Mouse (Mus musculus) stomach, embryonic 14.5 days (tissue): Measurements from ENCODE around the gene Tdo2. TPM values are rescaled to one million over a fixed set of nuclear protein-coding genes. Genes with fewer than 3 reads are reported as not detected.
A peak's percentile ranks its signal among the peaks of the same experiment; 100 is the strongest.

ENCODE experiments used
- ATAC-seq: fragments of 200-750 bp; cut with Nextera tagmentation; 2 replicates; pipeline ENCODE4 v1.8.0; 2017; ENCODE audit warnings: low read depth, moderate TSS enrichment; ENCODE audit not compliant: insufficient number of reproducible peaks, insufficient read depth, low FRiP score
- H3K27ac ChIP-seq: fragments of 300-500 bp; sonication (generic); 2 replicates; pipeline ENCODE4 v1.5.1; 2014; ENCODE audit warnings: mild to moderate bottlenecking, low read length, moderate library complexity, mixed read lengths
- H3K27me3 ChIP-seq: fragments of 300-500 bp; sonication (generic); 2 replicates; pipeline ENCODE4 v1.6.1; 2014; ENCODE audit warnings: low read length, control low read depth, mixed read lengths; ENCODE audit not compliant: control insufficient read depth, insufficient read depth
- H3K36me3 ChIP-seq: fragments of 300-500 bp; sonication (generic); 2 replicates; pipeline ENCODE4 v1.6.1; 2014; ENCODE audit warnings: mild to moderate bottlenecking, control low read depth, low read length, moderate library complexity, mixed read lengths; ENCODE audit not compliant: control insufficient read depth, insufficient read depth
- H3K4me1 ChIP-seq: fragments of 300-500 bp; sonication (generic); 2 replicates; pipeline ENCODE4 v1.6.1; 2014; ENCODE audit warnings: low read length, control low read depth, mixed read lengths; ENCODE audit not compliant: control insufficient read depth, insufficient read depth
- H3K4me2 ChIP-seq: fragments of 300-500 bp; sonication (generic); replicated peaks from 2 replicates; pipeline ENCODE4 v1.6.1; 2014; ENCODE audit warnings: low read depth, low read length, control low read depth
- H3K4me3 ChIP-seq: fragments of 300-500 bp; sonication (generic); 2 replicates; pipeline ENCODE4 v1.5.1; 2014; ENCODE audit warnings: low read depth, low read length, control low read depth
- H3K9ac ChIP-seq: fragments of 300-500 bp; sonication (generic); replicated peaks from 2 replicates; pipeline ENCODE4 v1.6.1; 2014; ENCODE audit warnings: low read depth, mild to moderate bottlenecking, control low read depth, low read length, moderate library complexity, mixed read lengths
- H3K9me3 ChIP-seq: fragments of 300-500 bp; sonication (generic); 2 replicates; pipeline ENCODE4 v1.6.1; 2016; ENCODE audit warnings: low read depth, low read length, control low read depth; ENCODE audit not compliant: control insufficient read depth
- WGBS: fragments of 180-500 bp; shearing (Covaris S2); extraction: QIAGEN DNeasy Blood & Tissue Kit; methylation state at CpG from one replicate; pipeline ENCODE4 v1.1.7; 2014; 5-methylcytosine and 5-hydroxymethylcytosine counted together
- polyA plus RNA-seq: library from polyadenylated mRNA; unstranded; fragments of >200 nt; fragmentation: Nextera tagmentation; extraction: Ambion mirVana; gene quantifications from 2 replicates; pipeline ENCODE4 v1.2.1, GENCODE M21; 2014

Tdo2 gene
- polyA plus RNA-seq, 1 experiment from 2014 or later: 1.0 TPM

DNA sequence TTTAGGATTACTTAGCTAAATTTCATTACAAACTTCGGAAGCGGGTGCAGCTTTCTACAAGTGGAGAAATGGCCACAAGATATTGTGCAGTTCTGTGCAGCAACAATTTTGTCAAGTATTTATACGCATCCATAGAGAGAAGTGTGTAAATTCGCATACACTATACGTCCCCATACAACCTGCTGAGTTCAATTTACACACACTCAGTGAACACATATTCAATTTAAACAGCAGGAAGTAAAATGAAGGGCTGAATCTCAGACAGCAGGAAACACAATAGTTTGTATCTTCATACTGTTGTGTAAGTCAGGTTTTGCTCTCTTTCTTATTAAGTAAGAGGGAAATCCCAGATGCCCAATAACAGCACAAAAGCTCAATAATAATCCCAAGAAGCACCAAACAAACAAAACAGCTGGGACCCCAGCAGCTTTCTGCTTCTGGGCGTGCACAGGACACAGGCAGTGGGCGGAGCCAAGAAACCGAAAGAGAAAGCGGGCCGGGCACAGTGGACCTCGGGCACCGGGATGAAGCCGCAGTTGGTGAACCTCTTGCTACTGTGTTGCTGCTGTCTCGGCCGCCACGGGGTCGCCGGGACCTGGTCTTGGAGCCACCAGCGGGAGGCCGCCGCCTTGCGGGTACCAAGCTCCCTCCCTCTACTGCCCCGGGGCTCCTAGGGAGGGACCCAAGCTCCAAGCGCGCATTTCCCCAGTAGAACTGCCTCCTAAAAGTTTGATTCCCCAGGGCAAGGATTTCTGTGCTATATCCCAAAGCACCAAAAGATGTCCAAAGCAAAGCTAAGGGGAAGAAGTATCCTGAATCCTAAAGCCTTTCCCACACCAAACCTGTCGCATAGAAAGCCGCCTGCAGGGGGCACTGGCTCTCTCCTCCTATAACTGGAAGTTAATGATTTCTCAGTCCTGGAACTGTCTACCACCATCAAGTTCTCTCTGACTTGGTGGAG is 43.6 kb downstream of the Tdo2 start, which contains the start of gene Ctso:
Gene Ctso, plus strand, starts transcription at position 461 of the 961 bp plus-strand sequence.
- H3K27ac ChIP-seq: peak within 1 kb of the TSS; percentile 83
- peak within 1 kb of the TSS; percentile 70 for H3K4me3 ChIP-seq
- 14% methylated on average over 27 of the region's 27 CpGs for WGBS
- H3K36me3 ChIP-seq: no peaks in the 10 kb centered on the region
- H3K9ac ChIP-seq: peak within 1 kb of the TSS; percentile 64
- H3K4me1 ChIP-seq: no peaks in the 10 kb centered on the region
- peak within 1 kb of the TSS; percentile 15; the same call in 1 of the 2 replicates for H3K4me2 ChIP-seq
- H3K27me3 ChIP-seq: no peaks in the 10 kb centered on the region
- H3K9me3 ChIP-seq: no peaks in the 10 kb centered on the region
- peak; percentile 87; the same call in 1 of the 2 replicates for ATAC-seq

DNA sequence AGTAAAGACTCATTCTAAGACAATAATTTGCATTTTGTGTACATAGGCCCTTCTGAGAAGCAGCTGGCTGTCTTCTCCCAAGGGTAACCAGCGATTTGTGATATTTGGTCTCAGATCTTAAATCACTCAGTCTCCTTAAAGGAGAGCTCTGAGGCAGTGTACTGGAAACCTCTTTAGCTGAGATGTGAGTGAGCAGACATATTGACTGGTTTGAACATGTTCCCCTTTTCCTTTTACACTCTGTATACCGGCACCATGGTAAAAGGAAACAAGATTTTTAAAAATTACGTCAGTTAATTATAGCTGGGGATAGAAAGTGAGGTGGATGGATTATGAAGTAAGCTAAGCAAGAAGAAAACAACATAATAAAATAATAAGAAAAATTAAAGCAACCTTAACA is 44.3 kb downstream of the Tdo2 start:
- Histone ChIP-seq H3K4me2 (no peak overlapping the region), H3K9ac (no peak overlapping the region), H3K9me3 (no peaks in the 10 kb centered on the region), H3K36me3 (no peaks in the 10 kb centered on the region), H3K27me3 (no peaks in the 10 kb centered on the region), H3K4me3 (no peak overlapping the region), H3K4me1 (no peaks in the 10 kb centered on the region), H3K27ac (no peak overlapping the region)
- WGBS: 75% methylated on average over 3 of the region's 3 CpGs
- no peak for ATAC-seq

DNA sequence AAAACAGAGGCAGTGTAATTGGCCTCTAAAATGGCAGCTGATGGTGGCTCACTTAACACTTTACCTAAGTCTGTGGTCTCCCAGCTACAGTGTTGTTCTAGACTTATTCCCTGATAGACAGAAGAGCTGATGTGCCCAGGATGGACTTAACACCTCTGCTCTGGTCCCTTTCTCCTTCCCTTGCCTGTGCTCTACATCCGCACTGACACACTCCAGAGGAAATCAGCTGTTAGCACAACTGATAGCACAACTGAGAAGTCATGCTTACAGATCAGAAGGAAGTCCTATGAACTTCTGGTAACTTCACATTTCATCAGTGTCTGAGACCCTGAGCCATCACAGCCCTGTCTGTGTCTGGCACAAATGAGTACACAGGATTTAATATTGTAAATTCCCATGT is 46.9 kb downstream of the Tdo2 start:
- no peaks in the 10 kb centered on the region for H3K27me3 ChIP-seq
- WGBS: 79% methylated on average over 1 of the region's 1 CpGs
- ATAC-seq: no peak

DNA sequence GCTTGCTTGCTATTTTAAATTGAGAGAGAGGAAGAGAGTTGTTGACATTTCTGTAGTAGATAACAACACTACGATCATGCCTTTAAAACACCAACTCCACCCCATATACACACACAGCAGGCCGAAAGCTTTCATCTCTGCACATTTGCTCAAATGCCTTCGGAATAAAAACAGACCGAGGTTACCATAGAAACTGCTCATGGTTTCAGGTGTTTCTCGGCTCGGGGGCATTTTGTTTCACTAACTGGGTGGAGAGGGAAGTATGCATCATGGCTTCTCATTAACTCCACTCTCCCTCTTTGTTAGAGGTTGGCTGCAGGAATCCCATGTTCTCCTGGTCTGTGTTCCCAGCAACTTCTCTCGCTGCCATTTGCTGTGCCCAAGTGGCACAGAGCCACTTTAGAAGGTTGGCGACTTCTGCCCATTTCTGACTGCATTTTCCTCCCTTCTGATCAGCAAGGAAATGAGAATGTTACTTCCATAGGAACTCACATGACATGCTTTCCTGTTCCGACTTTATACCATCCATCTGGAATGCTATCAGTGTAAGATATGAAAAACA is 49.2 kb downstream of the Tdo2 start:
- no peak overlapping the region for H3K9ac ChIP-seq
- H3K4me2 ChIP-seq: no peak overlapping the region
- no peak for ATAC-seq
- no peaks in the 10 kb centered on the region for H3K27me3 ChIP-seq
- 46% methylated on average over 9 of the region's 9 CpGs for WGBS
- H3K4me1 ChIP-seq: peaks cover 2% of the 10 kb centered on the region; the same call in 1 of the 2 replicates
- no peaks in the 10 kb centered on the region for H3K9me3 ChIP-seq
- no peak overlapping the region for H3K4me3 ChIP-seq
- no peaks in the 10 kb centered on the region for H3K36me3 ChIP-seq
- H3K27ac ChIP-seq: no peak overlapping the region

More for the DNA sequence above, 46.9 kb downstream of the Tdo2 start:
- Histone ChIP-seq H3K4me1 (peaks cover 2% of the 10 kb centered on the region; the same call in 1 of the 2 replicates), H3K9ac (no peak overlapping the region), H3K4me2 (no peak overlapping the region), H3K4me3 (no peak overlapping the region), H3K9me3 (no peaks in the 10 kb centered on the region), H3K36me3 (no peaks in the 10 kb centered on the region), H3K27ac (no peak overlapping the region)

DNA sequence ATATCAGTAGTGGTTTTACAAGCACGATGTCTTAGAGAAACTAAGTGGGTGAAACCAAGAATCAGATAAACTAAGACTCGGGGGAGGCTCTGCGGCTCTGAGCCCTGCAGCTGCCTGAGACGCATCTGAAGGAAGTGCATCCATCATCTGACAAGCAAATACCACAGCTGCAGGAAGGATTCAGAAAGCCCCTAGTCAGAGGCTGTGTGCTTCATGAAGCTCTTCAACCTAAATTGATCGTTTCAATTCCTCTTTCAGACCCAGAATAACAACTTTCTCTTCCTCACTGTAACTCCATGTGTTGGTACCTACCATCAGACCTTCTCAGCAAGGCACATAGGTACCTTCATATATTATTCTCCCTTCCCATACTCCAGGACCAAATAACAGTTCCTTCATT is 50.1 kb downstream of the Tdo2 start:
- Histone ChIP-seq H3K27ac (no peak overlapping the region), H3K4me2 (no peak overlapping the region), H3K36me3 (no peaks in the 10 kb centered on the region), H3K9me3 (no peaks in the 10 kb centered on the region), H3K4me3 (no peak overlapping the region), H3K9ac (no peak overlapping the region), H3K27me3 (no peaks in the 10 kb centered on the region), H3K4me1 (peaks cover 2% of the 10 kb centered on the region; the same call in 1 of the 2 replicates)
- ATAC-seq: no peak
- 11% methylated on average over 5 of the region's 5 CpGs for WGBS

DNA sequence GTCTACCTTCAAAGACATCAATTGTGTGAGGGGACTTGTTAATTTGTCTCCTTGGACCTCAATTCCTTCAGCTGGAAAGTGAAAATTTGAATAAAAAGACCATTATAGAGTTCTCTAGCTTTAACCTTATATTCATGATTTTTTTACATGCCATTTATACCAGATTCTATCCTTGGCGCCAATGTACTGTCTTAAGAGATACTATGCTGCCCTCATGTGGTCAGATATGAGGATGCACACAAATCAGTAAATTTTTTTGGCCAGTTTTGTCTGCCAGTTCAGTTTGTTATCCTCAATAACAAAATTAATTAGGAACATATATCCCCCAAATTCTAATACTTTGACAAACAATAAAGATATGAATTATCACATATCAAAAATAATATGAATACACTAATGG is 51.1 kb downstream of the Tdo2 start:
- no peak overlapping the region for H3K27ac ChIP-seq
- H3K9me3 ChIP-seq: no peaks in the 10 kb centered on the region
- ATAC-seq: no peak
- H3K9ac ChIP-seq: no peak overlapping the region
- H3K27me3 ChIP-seq: no peaks in the 10 kb centered on the region
- H3K4me1 ChIP-seq: peaks cover 2% of the 10 kb centered on the region; the same call in 1 of the 2 replicates
- H3K4me3 ChIP-seq: no peak overlapping the region
- H3K36me3 ChIP-seq: no peaks in the 10 kb centered on the region
- WGBS: 0% methylated on average over 1 of the region's 1 CpGs
- H3K4me2 ChIP-seq: no peak overlapping the region

DNA sequence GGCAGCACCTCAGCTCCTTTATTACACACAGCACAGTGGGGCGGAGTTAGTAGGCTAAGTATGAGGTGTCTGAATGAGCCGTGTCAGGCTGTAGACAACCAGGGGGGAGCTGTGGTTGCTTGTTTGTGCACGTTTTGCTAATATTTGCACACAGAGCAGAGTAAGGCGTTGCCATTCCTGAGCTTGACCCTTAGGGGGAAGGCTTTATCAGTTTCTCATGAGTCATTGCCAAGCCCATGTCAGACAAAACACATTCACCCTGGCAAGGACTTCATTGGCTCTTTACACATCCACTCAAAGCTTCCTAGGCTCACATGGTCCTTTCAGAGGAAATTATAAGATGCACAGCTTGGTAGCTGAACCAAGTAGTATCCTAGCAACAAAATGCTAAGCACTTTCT is 53.1 kb downstream of the Tdo2 start:
- H3K9ac ChIP-seq: no peak overlapping the region
- no peaks in the 10 kb centered on the region for H3K9me3 ChIP-seq
- no peaks in the 10 kb centered on the region for H3K27me3 ChIP-seq
- H3K4me1 ChIP-seq: peaks cover 2% of the 10 kb centered on the region; the same call in 1 of the 2 replicates
- no peak overlapping the region for H3K27ac ChIP-seq
- no peak overlapping the region for H3K4me3 ChIP-seq
- no peak overlapping the region for H3K4me2 ChIP-seq
- 40% methylated on average over 4 of the region's 4 CpGs for WGBS
- H3K36me3 ChIP-seq: no peaks in the 10 kb centered on the region
- ATAC-seq: peak; percentile 96

DNA sequence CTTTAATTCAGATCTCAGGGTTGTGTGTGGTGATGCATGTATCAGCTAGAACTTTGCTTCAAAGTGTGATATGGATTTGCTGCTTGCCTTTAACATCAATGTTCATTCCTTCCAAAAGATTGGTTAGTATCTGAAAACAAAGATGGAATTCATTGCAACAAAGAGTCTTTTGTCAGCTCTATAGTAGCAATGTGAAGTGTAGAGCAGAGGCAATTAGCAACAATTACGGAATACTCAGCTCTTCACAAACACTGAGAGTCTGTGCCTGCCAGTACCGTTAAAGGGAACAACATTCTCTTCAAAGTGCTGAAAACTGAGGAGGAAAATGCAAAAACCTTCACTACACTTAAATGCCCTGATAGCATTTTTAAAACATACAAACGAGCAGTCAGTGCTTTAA is 56.3 kb downstream of the Tdo2 start:
- no peak overlapping the region for H3K27ac ChIP-seq
- H3K36me3 ChIP-seq: no peaks in the 10 kb centered on the region
- no peak overlapping the region for H3K9ac ChIP-seq
- H3K4me2 ChIP-seq: no peak overlapping the region
- no peaks in the 10 kb centered on the region for H3K27me3 ChIP-seq
- no peaks in the 10 kb centered on the region for H3K4me1 ChIP-seq
- H3K4me3 ChIP-seq: no peak overlapping the region
- 69% methylated on average over 3 of the region's 3 CpGs for WGBS
- no peaks in the 10 kb centered on the region for H3K9me3 ChIP-seq
- no peak for ATAC-seq
